Mouse (Mus musculus) forebrain, embryonic 10.5 days (tissue): Measurements from ENCODE around the gene Ndrg4. TPM values are rescaled to one million over a fixed set of nuclear protein-coding genes. Genes with fewer than 3 reads are reported as not detected.
A peak's percentile ranks its signal among the peaks of the same experiment; 100 is the strongest.

ENCODE experiments used
- DNase-seq: peaks from one replicate; pipeline ENCODE4 v3.0.0-alpha.2; 2017; ENCODE audit warnings: low spot score; ENCODE audit errors: extremely low spot score
- H3K27ac ChIP-seq: fragments of 300-500 bp; sonication (generic); 2 replicates; pipeline ENCODE4 v1.5.1; 2016; ENCODE audit warnings: mild to moderate bottlenecking
- H3K27me3 ChIP-seq: fragments of 300-500 bp; sonication (generic); 2 replicates; pipeline ENCODE4 v1.6.1; 2016; ENCODE audit warnings: mild to moderate bottlenecking; ENCODE audit not compliant: poor library complexity, severe bottlenecking
- H3K36me3 ChIP-seq: fragments of 300-500 bp; sonication (generic); replicated peaks from 2 replicates; pipeline ENCODE4 v1.6.1; 2016; ENCODE audit warnings: mild to moderate bottlenecking, moderate library complexity
- H3K4me1 ChIP-seq: fragments of 300-500 bp; sonication (generic); 2 replicates; pipeline ENCODE4 v1.6.1; 2016
- H3K4me3 ChIP-seq: fragments of 300-500 bp; sonication (generic); 2 replicates; pipeline ENCODE4 v1.5.1; 2016; ENCODE audit warnings: mild to moderate bottlenecking, moderate library complexity
- H3K9me3 ChIP-seq: fragments of 300-500 bp; sonication (generic); 2 replicates; pipeline ENCODE4 v1.6.1; 2016; ENCODE audit warnings: mild to moderate bottlenecking, moderate library complexity
- WGBS: fragments of 180-500 bp; shearing (Covaris S2); methylation state at CpG from one replicate; pipeline ENCODE4 v1.1.7; 2016; 5-methylcytosine and 5-hydroxymethylcytosine counted together
- polyA plus RNA-seq: library from polyadenylated mRNA; unstranded; fragments of >200 nt; fragmentation: Nextera tagmentation; extraction: Ambion mirVana; gene quantifications from 2 replicates; pipeline ENCODE4 v1.2.1, GENCODE M21; 2016

Ndrg4 gene
- polyA plus RNA-seq, 1 experiment from 2014 or later = 16.7 TPM

- H3K9me3 ChIP-seq = no peaks in the 10 kb centered on the region
- peaks cover 28% of the 10 kb centered on the region for H3K4me1 ChIP-seq
- H3K27me3 ChIP-seq = no peaks in the 10 kb centered on the region
- DNase-seq = peak; percentile 11
- no peak overlapping the region for H3K4me3 ChIP-seq
- WGBS = 91% methylated on average over 4 of the region's 4 CpGs
- H3K36me3 ChIP-seq = peaks cover 27% of the 10 kb centered on the region
- H3K27ac ChIP-seq = no peak overlapping the region
Measured at GRCm38 (mm10) chr8:95714367-95714766, 37.6 kb downstream of the Ndrg4 start.

GRCm38 (mm10) chr8:95714837-95715413 is 38.1 kb downstream of the Ndrg4 start:
- DNase-seq = no peak
- Histone ChIP-seq H3K27ac (peak overlapping the region; percentile 94; the same call in 1 of the 2 replicates), H3K4me1 (peaks cover 28% of the 10 kb centered on the region), H3K36me3 (peaks cover 32% of the 10 kb centered on the region), H3K27me3 (no peaks in the 10 kb centered on the region), H3K9me3 (no peaks in the 10 kb centered on the region), H3K4me3 (peak overlapping the region; percentile 91)
- WGBS = 91% methylated on average over 6 of the region's 6 CpGs

GRCm38 (mm10) chr8:95715676-95716531 is 39.1 kb downstream of the Ndrg4 start, which contains the start of gene Setd6:
TSS of gene Setd6 (plus strand) at chr8:95715881.
- peak within 1 kb of the TSS; percentile 94 for H3K27ac ChIP-seq
- WGBS = under 1% methylated on average over 79 of the region's 79 CpGs

GRCm38 (mm10) chr8:95716546-95717335 is 40.0 kb downstream of the Ndrg4 start:
- H3K27me3 ChIP-seq = no peaks in the 10 kb centered on the region

More at GRCm38 (mm10) chr8:95715676-95716531, 39.1 kb downstream of the Ndrg4 start, which contains the start of gene Setd6:
- DNase-seq = peak; percentile 90
- peaks cover 24% of the 10 kb centered on the region for H3K4me1 ChIP-seq
- no peaks in the 10 kb centered on the region for H3K9me3 ChIP-seq
- peak within 1 kb of the TSS; percentile 91 for H3K4me3 ChIP-seq
- no peaks in the 10 kb centered on the region for H3K27me3 ChIP-seq
- peaks cover 42% of the 10 kb centered on the region for H3K36me3 ChIP-seq

GRCm38 (mm10) chr8:95727625-95728024 is 50.8 kb downstream of the Ndrg4 start:
- DNase-seq = no peak
- WGBS = 91% methylated on average over 4 of the region's 4 CpGs
- Histone ChIP-seq H3K9me3 (no peaks in the 10 kb centered on the region), H3K27ac (no peak overlapping the region), H3K36me3 (peaks cover 98% of the 10 kb centered on the region), H3K4me3 (no peak overlapping the region), H3K27me3 (no peaks in the 10 kb centered on the region), H3K4me1 (no peaks in the 10 kb centered on the region)

More at GRCm38 (mm10) chr8:95716546-95717335, 40.0 kb downstream of the Ndrg4 start:
- DNase-seq = no peak
- peaks cover 24% of the 10 kb centered on the region for H3K4me1 ChIP-seq
- 22% methylated on average over 21 of the region's 21 CpGs for WGBS
- H3K27ac ChIP-seq = peak overlapping the region; percentile 94
- peak overlapping the region; percentile 91 for H3K4me3 ChIP-seq
- H3K9me3 ChIP-seq = no peaks in the 10 kb centered on the region
- H3K36me3 ChIP-seq = peaks cover 50% of the 10 kb centered on the region

- Histone ChIP-seq H3K27ac (no peak overlapping the region), H3K4me3 (no peak overlapping the region), H3K36me3 (peaks cover 100% of the 10 kb centered on the region), H3K4me1 (no peaks in the 10 kb centered on the region), H3K9me3 (no peaks in the 10 kb centered on the region), H3K27me3 (no peaks in the 10 kb centered on the region)
- WGBS = 90% methylated on average over 7 of the region's 7 CpGs
- DNase-seq = no peak
Measured at GRCm38 (mm10) chr8:95738596-95738995, 61.8 kb downstream of the Ndrg4 start.

GRCm38 (mm10) chr8:95741732-95742131 is 65.0 kb downstream of the Ndrg4 start:
- whole genome bisulfite sequencing = 95% methylated on average over 7 of the region's 7 CpGs
- Histone ChIP-seq H3K4me3 (no peak overlapping the region), H3K36me3 (peaks cover 100% of the 10 kb centered on the region)

GRCm38 (mm10) chr8:95748028-95748427 is 71.2 kb downstream of the Ndrg4 start:
- WGBS = 96% methylated on average over 4 of the region's 4 CpGs
- H3K36me3 ChIP-seq = peaks cover 100% of the 10 kb centered on the region

More at GRCm38 (mm10) chr8:95741732-95742131, 65.0 kb downstream of the Ndrg4 start:
- Histone ChIP-seq H3K9me3 (no peaks in the 10 kb centered on the region), H3K27me3 (no peaks in the 10 kb centered on the region), H3K4me1 (no peaks in the 10 kb centered on the region), H3K27ac (no peak overlapping the region)
- no peak for DNase-seq

GRCm38 (mm10) chr8:95751924-95752323 is 75.1 kb downstream of the Ndrg4 start:
- Histone ChIP-seq H3K27me3 (no peaks in the 10 kb centered on the region), H3K27ac (no peak overlapping the region), H3K9me3 (no peaks in the 10 kb centered on the region), H3K4me3 (no peak overlapping the region), H3K4me1 (no peaks in the 10 kb centered on the region), H3K36me3 (peaks cover 100% of the 10 kb centered on the region)
- 100% methylated on average over 1 of the region's 1 CpGs for WGBS
- DNase-seq = no peak

More at GRCm38 (mm10) chr8:95748028-95748427, 71.2 kb downstream of the Ndrg4 start:
- H3K4me3 ChIP-seq = no peak overlapping the region
- H3K27me3 ChIP-seq = no peaks in the 10 kb centered on the region
- no peak for DNase-seq
- no peak overlapping the region for H3K27ac ChIP-seq
- no peaks in the 10 kb centered on the region for H3K4me1 ChIP-seq
- no peaks in the 10 kb centered on the region for H3K9me3 ChIP-seq

GRCm38 (mm10) chr8:95760323-95760722 is 83.5 kb downstream of the Ndrg4 start:
- Histone ChIP-seq H3K27ac (no peak overlapping the region), H3K36me3 (peaks cover 100% of the 10 kb centered on the region), H3K4me1 (no peaks in the 10 kb centered on the region), H3K9me3 (no peaks in the 10 kb centered on the region), H3K4me3 (no peak overlapping the region), H3K27me3 (no peaks in the 10 kb centered on the region)
- DNase-seq = no peak
- WGBS = 96% methylated on average over 6 of the region's 6 CpGs

- Histone ChIP-seq H3K4me1 (no peaks in the 10 kb centered on the region), H3K4me3 (no peak overlapping the region), H3K9me3 (no peaks in the 10 kb centered on the region), H3K27me3 (no peaks in the 10 kb centered on the region), H3K27ac (no peak overlapping the region), H3K36me3 (peaks cover 100% of the 10 kb centered on the region)
- DNase-seq = no peak
- WGBS = 93% methylated on average over 1 of the region's 1 CpGs
Measured at GRCm38 (mm10) chr8:95764133-95764532, 87.4 kb downstream of the Ndrg4 start.
